Mouse (Mus musculus): ENCODE measurements around the gene Igf1r.
A peak's percentile ranks its signal among the peaks of the same experiment; 100 is the strongest.

Igf1r gene

DNA sequence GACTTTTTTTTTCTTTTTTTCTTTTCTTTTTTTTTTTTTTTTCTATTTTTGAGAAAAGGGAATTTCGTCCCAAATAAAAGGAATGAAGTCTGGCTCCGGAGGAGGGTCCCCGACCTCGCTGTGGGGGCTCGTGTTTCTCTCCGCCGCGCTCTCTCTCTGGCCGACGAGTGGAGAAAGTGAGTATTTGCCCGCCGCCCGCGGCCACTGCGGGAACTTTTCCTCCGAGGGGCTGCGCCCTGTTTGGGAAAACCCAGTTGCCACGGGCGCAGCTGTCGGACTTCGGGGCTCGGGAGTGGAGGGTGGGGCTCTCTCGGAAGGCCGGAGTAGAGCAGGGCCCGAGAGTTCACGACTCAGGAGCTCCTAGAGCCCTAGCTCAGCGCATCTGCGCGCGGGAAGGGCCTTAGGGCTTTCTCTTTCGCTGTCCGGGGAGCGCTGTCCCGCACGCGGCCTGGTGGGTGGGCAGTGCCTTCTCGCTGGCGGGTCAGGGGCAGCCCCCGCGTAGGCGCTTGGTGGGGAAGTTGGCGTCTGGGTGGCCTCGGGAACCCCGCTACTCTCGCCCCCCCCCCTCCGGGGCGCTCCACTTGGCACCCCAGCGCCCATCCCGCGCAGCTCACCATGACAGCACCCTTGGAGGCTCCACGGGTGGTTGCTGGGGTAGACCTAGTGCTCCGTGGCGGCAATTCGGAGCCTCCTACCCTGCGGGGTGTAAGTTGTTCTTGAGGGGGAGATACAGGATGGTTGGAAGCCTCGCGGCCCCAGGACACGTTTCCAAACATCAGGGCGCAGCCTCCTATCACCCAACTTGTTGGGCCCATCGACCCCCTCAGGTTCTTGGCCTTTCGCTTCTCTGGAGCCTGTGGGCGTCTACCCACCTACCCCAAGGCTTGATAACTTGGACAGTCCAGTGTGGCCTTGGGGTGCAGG lies at the start of gene Igf1r:
Igf1r (plus strand) TSS at position 51 of the 924 bp plus-strand sequence.
- peak; percentile 62 for DNase-seq

DNA sequence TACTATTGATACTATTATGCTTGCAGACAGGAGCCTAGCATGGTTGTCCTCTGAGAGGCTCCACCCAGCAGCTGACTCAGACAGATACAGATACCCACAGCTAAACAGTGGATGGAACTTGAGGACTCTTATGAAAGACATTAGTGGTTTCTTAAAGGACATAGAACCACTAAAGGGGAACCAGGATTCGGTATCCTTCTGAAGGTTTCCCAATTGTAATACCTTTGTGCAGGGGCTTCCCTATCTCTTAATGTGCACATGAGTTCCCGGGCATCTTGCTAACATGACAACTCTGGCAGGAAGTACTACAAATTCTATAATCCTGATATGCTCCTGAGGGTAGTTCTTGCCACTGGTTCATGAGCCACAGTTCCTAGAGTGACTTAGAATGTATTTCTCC lies 46.3 kb upstream of the Igf1r start:
- DNase-seq: no peak

DNA sequence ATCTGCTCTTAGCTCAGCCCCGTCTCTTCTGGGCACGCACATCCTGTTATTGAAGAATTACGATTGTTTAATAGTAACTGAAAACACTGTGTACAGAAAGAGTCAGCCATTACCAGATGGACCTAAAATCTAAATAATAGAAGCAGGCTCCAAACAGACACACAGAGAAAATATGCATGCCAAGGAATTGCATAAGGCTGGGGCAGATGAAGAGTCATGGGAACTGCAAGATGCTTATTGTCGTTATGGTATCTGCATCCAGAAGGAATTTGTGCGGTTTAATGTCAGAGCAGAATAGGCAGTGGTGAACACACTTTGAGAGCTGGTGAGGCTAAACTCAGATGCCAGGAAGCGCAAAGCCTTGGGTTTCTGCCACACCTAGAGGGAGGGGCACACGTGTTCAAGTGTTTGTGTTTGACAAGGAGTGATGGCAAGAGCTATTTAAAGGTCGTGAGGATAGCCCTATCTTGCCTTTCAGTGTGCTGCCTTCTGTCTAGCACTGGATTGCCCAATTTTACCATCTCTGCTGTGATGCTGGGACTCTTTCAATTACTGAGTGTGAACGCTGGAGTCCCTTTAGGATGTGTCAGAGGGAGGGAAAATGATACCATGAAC lies 44.7 kb upstream of the Igf1r start:
- no peak for DNase-seq

DNA sequence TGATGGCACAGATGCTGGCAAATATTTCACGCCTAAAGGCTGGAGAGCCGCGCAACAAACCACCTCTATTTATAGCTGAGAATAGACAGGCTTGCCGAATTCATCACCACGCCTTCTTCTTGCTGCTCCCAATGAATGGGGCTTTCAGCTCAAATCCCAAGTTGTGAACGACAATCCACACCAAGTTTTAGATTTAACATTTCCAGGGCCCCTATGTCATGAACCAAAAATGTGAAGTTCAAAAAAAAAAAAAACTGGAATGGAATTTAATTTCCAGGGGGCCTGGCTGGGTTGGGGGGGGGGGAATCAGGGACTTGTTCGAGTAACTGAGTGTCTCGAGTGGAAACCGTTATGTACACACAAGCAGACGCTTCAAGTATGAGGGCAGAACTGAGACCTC lies 42.1 kb upstream of the Igf1r start:
- DNase-seq: no peak

DNA sequence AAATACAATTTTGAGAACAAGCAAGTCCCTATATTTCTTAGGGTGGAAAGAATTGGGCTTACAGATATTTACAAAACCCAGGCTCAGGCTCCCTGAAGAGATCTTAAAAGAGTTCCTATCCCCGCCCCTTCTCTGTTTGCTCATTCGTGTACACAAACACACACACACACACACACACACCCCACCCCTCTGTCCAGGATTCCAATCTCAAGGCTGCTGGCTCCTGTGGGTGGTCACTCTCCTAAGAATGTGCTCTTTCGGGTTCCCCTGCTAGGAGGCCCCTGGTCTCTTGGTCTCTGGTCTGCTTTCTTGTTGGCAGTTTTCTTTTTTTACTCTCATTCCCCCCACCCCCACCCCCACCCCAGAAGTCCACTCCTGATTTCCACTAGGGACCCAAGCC lies 41.7 kb upstream of the Igf1r start:
- no peak for DNase-seq

DNA sequence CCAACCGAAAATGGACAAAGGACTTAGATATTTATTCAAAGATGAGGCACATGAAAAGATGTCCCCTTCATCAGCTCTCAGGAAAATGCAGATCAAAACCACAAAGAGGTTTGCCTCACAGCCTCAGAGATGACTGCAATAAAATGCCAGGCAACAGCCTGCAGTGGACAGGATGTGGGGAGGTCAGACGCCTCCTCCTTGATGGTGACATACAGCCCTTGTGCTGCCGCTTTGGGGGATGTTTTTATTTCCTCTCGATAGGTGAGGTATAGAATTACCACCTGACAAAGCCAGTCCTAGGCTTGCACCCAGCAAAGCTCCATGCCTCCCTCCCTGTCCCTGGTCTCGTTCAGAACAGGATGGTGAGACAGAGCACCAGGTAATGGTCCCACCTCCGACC lies 40.8 kb upstream of the Igf1r start:
- no peak for DNase-seq

DNA sequence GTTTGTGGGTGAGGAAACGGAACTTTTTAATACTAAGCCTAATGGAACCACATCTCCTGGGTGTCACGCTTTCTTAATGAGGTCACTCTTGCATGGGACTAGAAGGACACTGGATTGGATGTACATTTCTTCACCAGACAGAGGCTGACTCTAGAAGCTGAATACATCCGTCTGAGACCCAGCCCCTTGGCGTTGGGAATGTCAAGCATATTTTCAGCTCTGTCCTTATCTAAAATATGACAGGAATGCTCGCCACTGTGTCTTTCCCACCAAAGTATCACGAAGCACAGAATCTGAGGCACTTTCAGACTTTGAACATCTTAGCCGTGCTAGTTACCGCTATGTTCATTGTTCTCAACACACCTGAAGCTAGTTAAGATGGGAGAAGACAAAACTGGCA lies 35.7 kb upstream of the Igf1r start:
- DNase-seq: no peak

DNA sequence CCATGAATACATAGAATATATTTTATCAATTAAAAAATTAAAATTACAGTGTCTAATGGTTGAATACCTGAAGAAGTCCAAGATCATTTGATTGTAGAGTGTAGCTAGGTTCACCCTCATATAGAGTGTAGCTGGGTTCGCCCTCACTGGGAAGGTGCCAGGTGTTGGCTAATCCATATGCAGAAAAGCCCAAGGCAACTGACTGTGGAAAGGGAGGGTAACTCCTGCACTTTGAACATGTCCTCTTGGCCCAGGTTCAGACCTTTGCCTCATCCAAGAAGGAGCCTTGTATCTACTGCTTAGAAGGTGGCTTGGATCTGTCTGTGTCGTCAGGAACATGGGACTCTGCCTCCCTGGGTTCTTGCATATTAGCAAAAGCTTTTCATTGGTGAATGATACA lies 34.9 kb upstream of the Igf1r start:
- peak; percentile 73 for DNase-seq

DNA sequence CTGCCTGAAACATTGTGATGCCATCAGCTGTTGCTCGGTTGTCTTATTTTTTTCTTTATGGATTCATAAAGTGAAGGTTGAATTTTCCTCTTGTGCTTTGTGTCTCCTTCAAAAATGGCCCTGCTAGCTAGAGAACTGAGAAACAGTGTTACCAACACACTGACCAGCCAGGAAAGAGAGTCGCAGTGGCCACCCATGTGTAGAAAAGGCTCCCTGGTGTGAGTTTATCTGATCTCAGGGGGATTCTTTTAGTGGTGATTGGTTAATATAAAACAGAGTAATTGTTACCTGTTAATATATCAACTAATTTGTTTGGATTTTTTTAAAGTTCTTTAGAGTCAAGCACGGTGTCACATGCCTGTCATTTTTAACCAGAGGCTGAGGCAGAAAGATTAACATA lies 33.2 kb upstream of the Igf1r start:
- DNase-seq: no peak

DNA sequence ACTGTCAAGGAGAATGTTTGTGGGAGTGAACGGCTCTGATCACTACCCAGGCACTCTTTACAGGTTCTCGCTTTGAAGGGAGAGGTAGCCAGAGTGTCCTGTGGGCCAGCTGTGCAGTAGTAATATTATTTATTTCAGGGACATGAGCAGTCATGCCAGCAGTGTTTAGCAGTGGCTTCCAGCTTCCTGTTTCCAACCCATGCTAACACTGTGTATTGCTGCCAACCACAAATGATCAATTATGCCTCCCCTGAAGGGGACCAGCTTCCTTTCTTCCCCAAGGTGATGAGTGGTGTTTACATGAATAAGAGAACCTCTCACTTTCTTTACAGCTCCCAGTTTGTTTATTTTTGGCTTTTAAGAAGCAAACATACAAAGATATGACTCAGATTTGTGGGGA lies 28.4 kb upstream of the Igf1r start:
- DNase-seq: no peak

DNA sequence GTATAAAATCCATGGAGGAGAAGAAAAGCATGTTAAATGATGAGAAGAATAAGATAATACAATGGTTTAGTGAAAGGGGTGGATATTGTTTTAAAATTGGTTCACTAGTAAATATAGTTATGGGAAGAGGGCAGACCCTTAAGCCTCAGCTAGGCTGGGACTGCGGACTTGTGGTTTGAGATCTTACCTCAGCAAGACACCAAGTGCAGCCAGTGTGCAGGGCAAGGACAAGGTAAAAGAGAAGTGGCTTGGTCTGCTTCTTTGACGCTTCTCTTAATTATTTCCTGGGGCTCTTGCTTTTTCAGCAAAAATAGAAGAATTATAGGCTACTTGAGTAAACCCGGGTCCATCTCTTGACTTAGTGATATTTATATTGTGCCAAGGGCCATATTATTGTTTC lies 22.5 kb upstream of the Igf1r start:
- no peak for DNase-seq

DNA sequence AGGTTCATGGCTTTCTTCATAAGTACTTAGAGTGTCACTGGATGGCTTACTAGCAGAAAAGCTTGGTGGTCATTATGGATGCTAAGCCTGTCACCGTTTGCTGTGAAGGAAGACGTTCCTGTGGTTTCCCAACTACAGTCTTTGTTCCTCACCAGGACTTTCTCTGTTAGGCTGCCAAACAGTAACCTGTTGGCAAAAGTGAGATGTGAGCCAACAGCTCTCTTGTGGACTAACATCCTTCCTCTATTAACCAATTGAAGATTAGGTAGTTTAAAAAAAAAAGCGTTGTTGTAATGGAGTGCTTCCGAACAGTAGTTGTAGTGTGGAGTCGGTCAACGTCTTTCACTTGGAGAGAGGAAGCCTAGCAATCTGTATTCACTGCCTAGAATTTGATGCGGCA lies 15.8 kb upstream of the Igf1r start:
- DNase-seq: no peak

DNA sequence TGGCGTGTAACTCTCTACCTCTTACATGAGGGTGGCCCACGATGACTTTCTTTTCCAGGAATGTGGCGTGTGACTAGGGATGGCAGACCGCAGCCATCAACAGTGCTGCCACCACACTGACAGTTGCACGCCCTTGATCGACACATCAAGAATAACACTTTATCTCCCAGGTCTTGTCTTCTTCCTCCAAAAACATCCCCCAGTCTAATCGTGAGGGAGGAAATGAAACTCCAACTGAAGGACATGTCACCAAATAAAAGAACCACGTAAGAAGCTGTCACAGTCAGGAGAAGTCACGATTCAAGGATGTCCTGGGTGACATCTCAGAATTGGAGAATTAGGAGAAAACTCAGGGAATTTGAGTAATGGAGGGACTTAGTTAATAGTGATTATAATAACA lies 8.8 kb upstream of the Igf1r start:
- no peak for DNase-seq

DNA sequence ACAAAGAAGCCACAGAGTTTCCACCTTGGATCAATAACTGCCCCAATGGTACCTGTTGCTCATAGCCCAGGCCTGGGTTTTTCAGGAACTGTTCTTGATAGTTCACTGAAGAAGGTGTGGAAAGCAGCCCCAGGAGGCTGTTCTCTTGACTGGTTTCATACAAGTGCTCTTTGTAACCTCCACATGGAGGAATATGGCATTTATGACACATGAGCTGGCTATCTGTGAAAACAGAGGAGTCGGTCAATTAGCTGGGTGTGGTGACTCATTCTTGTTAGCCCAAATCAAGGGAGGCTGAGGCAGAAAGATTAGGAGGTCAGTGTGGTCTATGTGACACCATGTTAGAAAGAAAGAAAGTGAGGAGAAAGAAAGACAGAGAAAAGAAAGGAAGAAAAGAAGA lies 5.7 kb upstream of the Igf1r start:
- DNase-seq: no peak

DNA sequence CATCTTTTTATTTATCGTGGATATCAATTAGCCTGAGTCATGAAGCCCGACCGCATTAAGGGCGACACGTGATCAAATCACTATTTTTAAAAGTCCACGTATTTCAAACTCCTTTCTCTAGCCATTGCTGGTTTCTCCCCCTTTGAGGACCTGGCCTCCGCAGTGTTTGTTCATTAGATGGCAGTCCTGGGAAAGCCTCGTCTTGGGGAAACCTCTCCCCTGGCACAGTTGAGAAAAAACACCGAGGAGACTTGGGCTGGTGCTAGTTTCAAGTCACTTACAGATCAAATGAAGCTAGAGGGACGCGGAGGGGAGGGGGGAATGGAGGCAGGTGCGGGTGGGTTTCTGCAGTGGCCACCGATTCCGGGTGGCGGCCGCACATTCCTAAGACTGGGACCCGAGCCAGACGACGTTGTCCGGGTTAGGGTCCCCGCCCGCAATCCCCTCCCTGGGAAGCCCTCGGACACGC lies 2.2 kb upstream of the Igf1r start:
- no peak for DNase-seq

DNA sequence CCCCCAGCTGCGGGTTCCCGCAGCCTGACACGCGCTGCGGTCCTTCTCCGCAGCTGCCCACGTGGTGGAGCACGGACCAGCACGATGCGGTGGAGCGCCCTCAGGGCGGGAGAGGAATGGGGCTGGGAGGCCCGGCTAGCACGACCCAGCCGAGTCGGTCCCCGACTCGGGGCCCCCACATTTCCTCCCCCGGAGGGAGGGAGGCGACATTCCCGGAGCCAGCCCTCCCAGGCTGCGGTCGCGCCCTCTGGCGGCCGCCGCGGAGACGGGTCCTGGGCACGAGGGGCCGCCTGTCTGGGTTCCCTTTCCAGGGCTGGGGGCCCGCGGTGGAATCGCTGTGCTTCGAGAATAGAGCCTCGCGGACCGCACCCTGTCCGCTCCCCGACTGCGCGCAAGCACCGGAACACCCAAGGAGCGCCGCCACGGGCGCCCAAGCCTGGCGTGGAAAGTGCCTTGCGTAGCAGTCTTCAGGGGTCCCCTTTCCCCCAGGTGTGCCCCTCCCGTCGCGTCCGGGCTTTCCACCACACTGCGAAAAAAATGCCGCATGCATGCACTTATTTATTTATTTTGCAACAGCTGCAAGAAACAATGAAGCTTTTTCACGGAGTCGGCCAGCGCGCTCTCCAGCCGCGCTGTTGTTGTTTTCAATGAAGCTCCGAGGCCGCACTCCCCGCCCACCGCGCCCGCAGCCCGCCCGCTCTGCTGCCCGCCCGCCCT lies 1.7 kb upstream of the Igf1r start:
- peak; percentile 86 for DNase-seq

DNA sequence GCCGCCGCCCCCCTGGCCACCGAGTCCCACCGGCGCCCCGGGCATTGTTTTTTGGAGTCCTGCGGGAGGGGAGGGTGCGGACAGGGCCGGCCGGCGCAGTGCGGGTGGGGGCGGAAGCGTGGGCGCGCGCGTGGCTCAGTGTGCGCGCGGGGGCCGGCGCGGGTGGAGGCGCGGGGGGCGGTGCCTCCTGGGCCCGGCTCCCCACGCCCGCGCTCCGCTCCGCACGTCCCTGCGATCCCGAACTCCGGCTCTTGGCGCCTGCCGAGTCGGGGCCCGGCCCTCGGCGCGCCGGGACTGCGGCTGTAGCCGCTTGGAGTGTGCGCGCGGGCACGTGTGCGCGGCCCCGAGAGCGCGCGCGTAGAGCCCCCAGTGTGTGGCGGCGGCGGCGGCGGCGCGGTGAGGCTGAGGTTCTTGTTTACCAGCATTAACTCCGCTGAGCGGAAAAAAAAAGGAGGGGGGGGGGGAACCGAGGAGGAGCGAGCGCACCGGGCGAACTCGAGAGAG lies 1.0 kb upstream of the Igf1r start:
- peak; percentile 97 for DNase-seq

DNA sequence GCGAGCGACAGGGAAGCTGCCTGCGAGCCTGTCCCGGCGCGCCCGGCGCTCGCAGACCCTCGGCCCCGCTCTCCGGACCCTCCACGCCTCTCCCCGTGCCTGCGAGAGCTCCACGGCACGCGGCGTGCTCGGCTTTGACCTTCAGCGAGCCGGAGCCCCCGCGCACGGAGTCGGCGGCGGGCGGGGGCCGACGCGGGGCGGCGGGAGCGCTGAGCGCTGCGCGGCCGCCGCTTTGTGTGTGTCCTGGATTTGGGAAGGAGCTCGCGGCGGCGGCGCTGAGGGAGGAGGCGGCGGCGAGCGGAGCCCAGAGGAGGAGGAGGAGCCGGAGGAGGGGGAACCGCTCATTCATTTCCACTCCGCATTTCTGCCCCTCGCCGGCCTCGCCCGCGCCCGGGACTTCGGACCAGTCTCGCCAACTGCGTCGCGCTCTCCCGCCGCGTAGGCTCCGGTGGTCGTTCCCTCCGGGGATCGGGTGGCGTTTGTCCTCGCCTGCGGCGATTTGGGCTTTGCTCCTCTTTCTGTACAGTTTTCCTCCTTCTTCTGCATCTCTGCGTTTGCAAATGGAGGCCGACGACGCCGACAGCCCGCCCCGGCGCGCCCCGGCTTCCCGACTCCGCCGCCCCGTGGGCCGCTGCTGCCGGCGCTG lies 468 bp upstream of the Igf1r start:
- DNase-seq: peak; percentile 89

DNA sequence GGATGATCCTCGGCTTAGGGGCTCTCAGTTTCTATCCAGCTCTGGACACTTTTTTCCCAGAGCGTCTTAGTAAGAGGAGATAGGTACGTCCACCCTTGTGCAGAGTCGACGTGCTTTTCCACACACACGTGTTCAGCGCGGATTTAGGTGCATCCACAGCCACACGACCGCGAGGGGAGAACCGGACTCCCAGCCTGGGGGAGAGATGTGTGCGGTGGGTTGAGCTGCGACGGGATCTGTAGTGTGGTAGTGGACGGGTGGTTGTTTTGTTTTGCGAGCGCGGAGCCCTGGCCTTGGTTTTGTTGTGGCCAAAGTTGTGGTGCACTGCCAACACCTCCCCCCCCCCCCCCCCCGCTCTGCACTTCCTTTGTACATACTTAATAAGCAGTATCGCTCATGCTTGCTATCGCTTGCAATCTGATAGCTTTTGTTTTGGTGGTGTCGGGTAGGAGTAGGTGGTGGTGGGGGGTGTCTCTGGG lies 1.2 kb downstream of the Igf1r start:
- DNase-seq: peak; percentile 65

DNA sequence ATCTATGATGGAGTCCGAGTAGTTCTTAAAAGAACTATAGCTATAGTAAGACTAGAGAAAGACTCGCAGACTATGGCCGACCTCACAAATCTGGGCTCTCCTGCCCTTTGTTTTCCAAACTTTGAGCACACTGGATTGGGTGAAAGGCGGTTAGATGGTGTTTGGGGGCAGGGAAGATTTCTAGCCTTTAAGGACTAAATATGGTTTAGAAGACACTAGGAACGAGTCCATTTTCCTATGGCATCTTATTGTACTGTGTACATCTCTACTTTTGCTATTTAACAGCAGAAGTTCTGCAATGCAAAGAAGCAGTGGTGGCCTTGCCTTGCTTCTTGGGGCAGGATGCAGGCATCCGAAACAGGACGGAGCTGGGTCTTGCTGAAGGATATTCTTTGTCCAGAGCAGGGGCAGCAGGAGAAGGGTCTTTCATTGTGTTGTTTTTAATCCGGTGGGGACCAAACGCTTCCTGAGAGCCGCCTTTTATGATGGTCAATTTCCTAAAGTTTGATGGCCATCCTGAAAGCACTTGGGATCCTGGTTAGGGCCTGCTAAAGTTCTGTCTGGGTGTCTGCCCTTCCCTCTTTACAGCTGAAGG lies 2.1 kb downstream of the Igf1r start:
- DNase-seq: no peak

DNA sequence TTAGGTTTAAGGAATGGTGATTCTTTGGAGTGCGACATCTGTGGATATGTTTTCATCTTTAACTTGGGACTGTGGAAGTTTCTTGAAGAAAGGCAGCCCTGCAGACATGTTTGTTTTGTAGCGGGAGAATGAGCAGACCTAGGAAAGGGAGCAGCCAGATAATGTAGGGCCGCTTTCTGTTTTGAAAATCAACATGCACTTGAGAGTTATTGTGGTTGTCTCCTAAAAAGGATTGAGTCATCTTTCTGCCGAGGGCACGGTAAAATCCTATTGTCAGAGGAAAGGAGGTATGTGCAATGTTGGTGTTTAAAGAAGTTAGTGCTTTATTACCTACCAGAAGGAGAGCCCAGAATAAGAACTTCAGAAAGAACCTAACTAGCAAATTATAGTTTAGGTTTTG lies 2.6 kb downstream of the Igf1r start:
- DNase-seq: no peak

DNA sequence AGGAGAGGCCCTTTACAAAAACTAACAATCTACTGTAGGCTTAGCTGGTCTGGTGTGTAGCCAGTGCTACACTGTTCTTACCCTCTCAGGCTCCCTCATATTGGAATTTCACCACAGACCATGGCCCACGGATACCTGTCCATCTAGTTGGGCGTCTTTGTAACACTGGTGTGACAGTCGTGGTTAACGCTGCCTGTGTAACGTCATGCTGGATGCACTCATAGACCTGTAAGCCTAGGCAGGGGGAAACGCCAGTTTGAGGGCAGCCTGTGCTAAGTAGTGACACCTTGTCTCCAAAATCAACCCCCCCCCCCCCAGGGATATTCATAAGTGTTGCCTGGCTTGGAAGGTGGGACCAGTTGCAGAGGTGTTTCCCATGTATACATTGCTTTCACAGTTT lies 4.7 kb downstream of the Igf1r start:
- DNase-seq: no peak

DNA sequence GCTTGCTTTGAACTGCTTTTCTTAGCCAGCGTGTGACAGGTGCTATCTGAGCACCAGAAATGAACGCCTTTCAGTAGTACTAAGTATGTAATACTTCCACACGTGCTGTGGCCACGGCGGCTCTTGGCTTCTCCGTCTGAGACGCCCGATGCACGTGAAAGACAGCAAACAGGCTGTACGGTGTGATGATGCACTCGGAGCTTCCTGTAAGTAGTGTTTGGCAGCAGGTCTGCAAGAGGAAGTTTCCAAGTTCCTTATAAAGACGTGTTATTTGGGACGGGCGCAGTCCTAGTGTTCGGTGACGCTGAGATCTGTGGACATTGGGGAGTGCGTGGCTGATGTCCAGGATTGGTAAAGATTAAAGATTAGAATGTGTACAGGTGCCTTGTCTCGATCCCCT lies 5.4 kb downstream of the Igf1r start:
- DNase-seq: no peak
